Mouse (Mus musculus): ENCODE measurements at regions not wholly inside any gene's neighbourhood (a gene's known extent, or its start where the extent isn't known, plus 50 kb on each side); places are given as distances from the start of the nearest gene placed in this dataset.

- ATAC-seq: no peak
These were observed 72.5 kb upstream of the Trpm3 start for GRCm38 (mm10) chr19:22066302-22066701.

GRCm38 (mm10) chr19:22070246-22071030, 68.4 kb upstream of the Trpm3 start:
- ATAC-seq: no peak

DNA sequence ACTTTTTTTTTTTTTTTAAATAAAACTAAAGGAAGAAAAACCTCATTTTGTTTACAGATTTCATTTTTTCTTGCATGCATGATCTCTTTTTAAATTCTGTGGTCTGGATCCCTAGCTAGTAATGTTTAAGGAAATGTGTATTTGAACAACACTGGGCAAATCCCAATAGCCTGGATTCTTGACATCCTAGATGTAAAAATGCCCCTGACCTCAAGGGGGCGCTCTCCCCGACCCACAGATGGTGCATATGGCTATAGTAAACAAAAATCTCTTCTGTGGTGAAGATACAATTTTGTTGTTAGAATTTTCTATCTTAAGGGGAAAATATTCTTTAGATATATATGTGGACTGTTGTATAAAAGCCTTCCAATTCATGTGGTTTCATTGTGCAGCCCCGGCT, 67.1 kb upstream of the Trpm3 start:
- no peak for ATAC-seq

DNA sequence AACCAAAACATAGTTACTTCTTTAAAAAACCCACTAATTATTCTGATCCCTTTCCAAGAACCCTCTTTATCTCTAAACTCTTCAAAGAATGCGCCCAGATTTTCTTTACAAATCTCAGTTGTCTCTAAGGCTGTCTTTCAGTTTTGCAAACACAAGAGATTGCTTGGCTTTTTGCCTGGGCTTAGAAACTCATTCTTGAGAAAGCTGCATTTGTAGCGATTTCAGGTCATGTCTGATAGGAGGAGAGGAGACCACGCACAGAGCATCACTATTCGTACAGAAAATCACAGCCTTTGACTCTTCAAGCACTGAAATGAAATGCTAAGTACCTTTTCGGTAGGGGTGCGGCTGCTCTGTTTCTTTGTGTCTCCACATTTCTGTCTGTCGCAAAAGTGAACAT, 64.8 kb upstream of the Trpm3 start:
- no peak for ATAC-seq

GRCm38 (mm10) chr19:22081448-22081847, 57.4 kb upstream of the Trpm3 start:
- no peak for ATAC-seq
